Mouse (Mus musculus): ENCODE measurements around the gene Pdzrn3. TPM values are rescaled to one million over a fixed set of nuclear protein-coding genes. Genes with fewer than 3 reads are reported as not detected.

Pdzrn3 gene
- total RNA-seq, 1 experiment: 3.8 TPM

GRCm38 (mm10) chr6:101328514-101328913, 49.2 kb downstream of the Pdzrn3 start:
- Histone ChIP-seq H3K4me3 (ENCODE audit: insufficient read depth in 1 of 2, low read depth in 1 of 2, low read length in 2 of 2, poor library complexity in 1 of 2, severe bottlenecking in 1 of 2) (no peak overlapping the region), H3K4me1 (ENCODE audit: control insufficient read depth in 2 of 2, insufficient read depth in 2 of 2, low read length in 2 of 2, poor library complexity in 1 of 2) (no peaks in the 10 kb centered on the region), H3K27ac (ENCODE audit: insufficient read depth, low read depth, low read length, poor library complexity, severe bottlenecking) (no peak overlapping the region), H3K9ac (ENCODE audit: insufficient read depth, low read depth, low read length, poor library complexity, severe bottlenecking) (no peak overlapping the region), H3K36me3 (ENCODE audit: control insufficient read depth, insufficient read depth, low read length, poor library complexity, severe bottlenecking) (no peaks in the 10 kb centered on the region), H3K9me3 (ENCODE audit: control insufficient read depth, insufficient read depth, low read depth, low read length) (no peaks in the 10 kb centered on the region)
- no peak for DNase-seq (ENCODE audit: low read depth, low spot score)
- no peak for TF ChIP-seq CHD2 (IDR thresholded peaks at IDR 0.05; ENCODE audit: low read depth, low read length)
- no peak for TF ChIP-seq MAFK (IDR thresholded peaks at IDR 0.05; ENCODE audit: insufficient read depth, low read depth, low read length)
- no peak for TF ChIP-seq ZNF384 (IDR thresholded peaks at IDR 0.05; ENCODE audit: low read depth, low read length)
- TF ChIP-seq ZC3H11A (IDR thresholded peaks at IDR 0.05; ENCODE audit: borderline replicate concordance, low read depth, low read length): no peak
- no peak for TF ChIP-seq HCFC1 (IDR thresholded peaks at IDR 0.05; ENCODE audit: borderline replicate concordance, insufficient read depth, low read length)
- in situ Hi-C loops (cut with MboI; ENCODE audit: low sequenced_read_pairs in 2 of 2, unreplicated experiment in 2 of 2): no loop called here

- Histone ChIP-seq H3K36me3 (ENCODE audit: control insufficient read depth, insufficient read depth, low read length, poor library complexity, severe bottlenecking) (no peaks in the 10 kb centered on the region), H3K4me1 (ENCODE audit: control insufficient read depth in 2 of 2, insufficient read depth in 2 of 2, low read length in 2 of 2, poor library complexity in 1 of 2) (no peaks in the 10 kb centered on the region), H3K4me3 (ENCODE audit: insufficient read depth in 1 of 2, low read depth in 1 of 2, low read length in 2 of 2, poor library complexity in 1 of 2, severe bottlenecking in 1 of 2) (no peak overlapping the region), H3K9me3 (ENCODE audit: control insufficient read depth, insufficient read depth, low read depth, low read length) (no peaks in the 10 kb centered on the region), H3K9ac (ENCODE audit: insufficient read depth, low read depth, low read length, poor library complexity, severe bottlenecking) (no peak overlapping the region), H3K27ac (ENCODE audit: insufficient read depth, low read depth, low read length, poor library complexity, severe bottlenecking) (no peak overlapping the region)
- no peak for DNase-seq (ENCODE audit: low read depth, low spot score)
- no peak for TF ChIP-seq ZC3H11A (IDR thresholded peaks at IDR 0.05; ENCODE audit: borderline replicate concordance, low read depth, low read length)
- TF ChIP-seq ZNF384 (IDR thresholded peaks at IDR 0.05; ENCODE audit: low read depth, low read length): no peak
- TF ChIP-seq CHD2 (IDR thresholded peaks at IDR 0.05; ENCODE audit: low read depth, low read length): no peak
- no peak for TF ChIP-seq MAFK (IDR thresholded peaks at IDR 0.05; ENCODE audit: insufficient read depth, low read depth, low read length)
- no peak for TF ChIP-seq HCFC1 (IDR thresholded peaks at IDR 0.05; ENCODE audit: borderline replicate concordance, insufficient read depth, low read length)
- in situ Hi-C loops (cut with MboI; ENCODE audit: low sequenced_read_pairs in 2 of 2, unreplicated experiment in 2 of 2): no loop called here
Measured at GRCm38 (mm10) chr6:101327741-101328140, 50.0 kb downstream of the Pdzrn3 start.

DNA sequence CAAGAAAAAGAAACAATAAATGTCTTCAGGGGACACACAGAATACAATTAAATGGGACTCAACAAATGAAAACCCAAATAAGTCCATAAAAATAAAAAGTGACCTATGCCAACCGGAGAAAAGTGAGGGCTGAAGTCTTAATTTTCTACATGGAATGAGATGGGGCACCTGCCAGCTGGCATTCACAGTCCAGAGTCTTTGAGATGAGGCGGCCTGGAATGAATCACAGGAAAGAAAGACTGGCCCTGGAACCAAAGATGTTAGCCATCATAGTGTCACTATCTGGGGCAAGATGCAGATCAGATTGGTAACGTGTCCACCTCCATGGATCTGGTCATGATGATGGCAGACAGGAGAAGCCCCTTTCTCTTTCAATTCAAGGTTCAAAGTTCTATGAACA, 50.5 kb downstream of the Pdzrn3 start:
- Histone ChIP-seq H3K27ac (ENCODE audit: insufficient read depth, low read depth, low read length, poor library complexity, severe bottlenecking) (no peak overlapping the region), H3K9me3 (ENCODE audit: control insufficient read depth, insufficient read depth, low read depth, low read length) (no peaks in the 10 kb centered on the region), H3K9ac (ENCODE audit: insufficient read depth, low read depth, low read length, poor library complexity, severe bottlenecking) (no peak overlapping the region), H3K4me1 (ENCODE audit: control insufficient read depth in 2 of 2, insufficient read depth in 2 of 2, low read length in 2 of 2, poor library complexity in 1 of 2) (no peaks in the 10 kb centered on the region), H3K4me3 (ENCODE audit: insufficient read depth in 1 of 2, low read depth in 1 of 2, low read length in 2 of 2, poor library complexity in 1 of 2, severe bottlenecking in 1 of 2) (no peak overlapping the region), H3K36me3 (ENCODE audit: control insufficient read depth, insufficient read depth, low read length, poor library complexity, severe bottlenecking) (no peaks in the 10 kb centered on the region)
- in situ Hi-C loops (cut with MboI; ENCODE audit: low sequenced_read_pairs in 2 of 2, unreplicated experiment in 2 of 2): no loop called here
- TF ChIP-seq MAFK (IDR thresholded peaks at IDR 0.05; ENCODE audit: insufficient read depth, low read depth, low read length) (no peak), ZC3H11A (IDR thresholded peaks at IDR 0.05; ENCODE audit: borderline replicate concordance, low read depth, low read length) (no peak), CHD2 (IDR thresholded peaks at IDR 0.05; ENCODE audit: low read depth, low read length) (no peak), ZNF384 (IDR thresholded peaks at IDR 0.05; ENCODE audit: low read depth, low read length) (no peak), HCFC1 (IDR thresholded peaks at IDR 0.05; ENCODE audit: borderline replicate concordance, insufficient read depth, low read length) (no peak)
- no peak for DNase-seq (ENCODE audit: low read depth, low spot score)

DNA sequence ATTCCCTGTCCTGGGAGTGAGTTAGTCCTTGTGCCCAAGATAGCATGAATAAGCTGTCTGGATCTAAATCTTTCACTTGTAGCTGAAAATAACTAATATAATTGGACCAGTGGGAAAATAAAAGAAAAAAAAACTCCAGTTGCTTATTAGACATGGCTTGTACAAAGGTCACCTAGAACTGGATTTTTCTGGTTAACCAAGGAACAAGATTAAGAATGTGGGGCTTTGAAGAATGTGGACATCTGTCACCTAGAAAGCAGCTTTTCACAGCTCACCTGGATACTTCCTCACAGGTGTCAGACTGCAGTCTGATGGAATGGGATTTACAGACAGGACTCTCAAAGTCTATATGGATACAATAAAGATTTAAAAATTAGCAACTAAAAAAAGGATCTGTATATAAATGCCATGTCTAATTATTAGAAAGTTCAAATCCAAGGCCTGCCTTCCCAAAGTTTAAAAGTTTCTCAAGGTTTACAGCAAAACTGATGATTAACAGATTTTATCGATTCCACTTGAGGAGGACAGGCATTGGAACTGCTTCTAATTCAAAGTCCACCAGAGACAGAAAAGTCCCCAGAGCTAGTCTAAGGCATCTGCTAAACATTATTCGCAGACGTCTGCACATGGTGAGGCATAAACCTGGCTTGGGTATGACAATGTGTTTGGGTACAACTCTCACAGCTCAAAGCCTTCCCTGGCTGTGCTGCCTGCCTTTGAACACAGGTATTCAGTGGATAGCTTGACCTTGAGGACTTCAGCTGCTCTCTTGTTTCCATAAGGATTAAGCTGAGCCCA, 51.7 kb downstream of the Pdzrn3 start:
- H3K36me3 ChIP-seq (ENCODE audit: control insufficient read depth, insufficient read depth, low read length, poor library complexity, severe bottlenecking): no peaks in the 10 kb centered on the region
- no peaks in the 10 kb centered on the region for H3K9me3 ChIP-seq (ENCODE audit: control insufficient read depth, insufficient read depth, low read depth, low read length)
- no peak overlapping the region for H3K4me3 ChIP-seq (ENCODE audit: insufficient read depth in 1 of 2, low read depth in 1 of 2, low read length in 2 of 2, poor library complexity in 1 of 2, severe bottlenecking in 1 of 2)
- no peak overlapping the region for H3K27ac ChIP-seq (ENCODE audit: insufficient read depth, low read depth, low read length, poor library complexity, severe bottlenecking)
- in situ Hi-C loops (cut with MboI; ENCODE audit: low sequenced_read_pairs in 2 of 2, unreplicated experiment in 2 of 2): no loop called here
- no peak for TF ChIP-seq CHD2 (IDR thresholded peaks at IDR 0.05; ENCODE audit: low read depth, low read length)
- no peak for TF ChIP-seq ZC3H11A (IDR thresholded peaks at IDR 0.05; ENCODE audit: borderline replicate concordance, low read depth, low read length)
- TF ChIP-seq HCFC1 (IDR thresholded peaks at IDR 0.05; ENCODE audit: borderline replicate concordance, insufficient read depth, low read length): no peak
- no peak for TF ChIP-seq MAFK (IDR thresholded peaks at IDR 0.05; ENCODE audit: insufficient read depth, low read depth, low read length)
- TF ChIP-seq ZNF384 (IDR thresholded peaks at IDR 0.05; ENCODE audit: low read depth, low read length): no peak
- no peaks in the 10 kb centered on the region for H3K4me1 ChIP-seq (ENCODE audit: control insufficient read depth in 2 of 2, insufficient read depth in 2 of 2, low read length in 2 of 2, poor library complexity in 1 of 2)
- no peak overlapping the region for H3K9ac ChIP-seq (ENCODE audit: insufficient read depth, low read depth, low read length, poor library complexity, severe bottlenecking)
- DNase-seq (ENCODE audit: low read depth, low spot score): no peak

Measured in ES-E14 (cell line).